Mouse (Mus musculus): ENCODE measurements around the gene Plekhh2.

The Plekhh2 gene

GRCm38 (mm10) chr17:84645119-84645518 is 133.4 kb downstream of the Plekhh2 start:
- no peak for DNase-seq (ENCODE audit: low spot score)

DNA sequence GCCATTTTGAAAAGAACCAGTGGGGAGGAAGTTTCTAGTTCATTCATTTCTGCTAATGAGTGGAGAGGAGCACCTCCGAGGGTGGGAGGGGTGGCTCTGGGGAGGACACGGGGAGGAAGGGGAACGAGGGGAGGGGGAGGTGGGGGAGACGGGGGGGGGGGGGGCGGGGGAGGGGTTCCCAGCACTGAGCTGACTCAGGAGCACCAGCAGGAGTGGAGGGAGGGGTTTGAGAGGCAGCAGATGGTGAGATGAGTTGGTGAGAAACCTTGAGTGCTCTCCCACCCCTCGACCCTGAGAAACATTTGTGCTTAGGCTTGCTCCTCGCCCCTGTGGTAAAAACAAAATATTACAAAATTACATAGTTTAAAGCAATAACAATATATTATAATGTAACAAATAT is 134.2 kb downstream of the Plekhh2 start:
- no peak for DNase-seq (ENCODE audit: low spot score)

DNA sequence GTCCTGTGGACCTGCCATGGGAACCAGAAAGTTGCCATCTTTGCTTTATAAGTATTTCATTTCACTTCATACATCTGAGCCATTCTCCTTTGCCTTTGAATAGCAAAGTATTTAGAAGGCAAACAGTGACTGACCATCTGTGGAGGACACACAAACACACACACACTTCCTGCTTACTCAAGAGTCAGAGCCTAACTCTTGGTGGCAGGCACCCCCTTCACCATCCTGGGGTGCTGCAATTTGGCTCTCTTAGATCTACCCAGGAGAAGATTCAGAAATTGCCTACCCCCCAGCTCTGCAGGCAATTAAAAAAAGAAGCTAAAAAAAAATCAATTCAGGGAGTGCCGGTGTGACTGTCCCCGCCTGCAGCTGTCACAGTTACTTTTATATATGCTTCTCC is 134.8 kb downstream of the Plekhh2 start:
- no peak for DNase-seq (ENCODE audit: low spot score)

DNA sequence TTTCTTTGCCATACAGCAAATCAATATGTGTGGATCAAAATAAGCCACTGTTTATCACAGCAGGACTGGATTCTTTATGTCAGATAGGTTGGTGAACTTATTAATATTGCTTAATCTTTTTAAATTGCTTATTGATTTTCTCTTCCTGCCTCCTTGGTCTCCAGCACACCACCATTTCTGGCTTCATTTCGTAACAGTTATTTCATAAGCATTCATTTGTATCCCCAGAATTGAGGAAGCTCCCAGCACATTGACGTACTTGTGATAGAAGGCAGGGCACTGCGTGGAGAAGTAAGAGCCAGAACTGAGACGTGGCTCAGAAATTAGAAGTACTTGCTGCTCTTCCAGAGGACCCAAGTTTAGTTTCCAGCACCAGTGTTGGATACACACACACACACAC is 135.9 kb downstream of the Plekhh2 start:
- DNase-seq (ENCODE audit: low spot score) = no peak

DNA sequence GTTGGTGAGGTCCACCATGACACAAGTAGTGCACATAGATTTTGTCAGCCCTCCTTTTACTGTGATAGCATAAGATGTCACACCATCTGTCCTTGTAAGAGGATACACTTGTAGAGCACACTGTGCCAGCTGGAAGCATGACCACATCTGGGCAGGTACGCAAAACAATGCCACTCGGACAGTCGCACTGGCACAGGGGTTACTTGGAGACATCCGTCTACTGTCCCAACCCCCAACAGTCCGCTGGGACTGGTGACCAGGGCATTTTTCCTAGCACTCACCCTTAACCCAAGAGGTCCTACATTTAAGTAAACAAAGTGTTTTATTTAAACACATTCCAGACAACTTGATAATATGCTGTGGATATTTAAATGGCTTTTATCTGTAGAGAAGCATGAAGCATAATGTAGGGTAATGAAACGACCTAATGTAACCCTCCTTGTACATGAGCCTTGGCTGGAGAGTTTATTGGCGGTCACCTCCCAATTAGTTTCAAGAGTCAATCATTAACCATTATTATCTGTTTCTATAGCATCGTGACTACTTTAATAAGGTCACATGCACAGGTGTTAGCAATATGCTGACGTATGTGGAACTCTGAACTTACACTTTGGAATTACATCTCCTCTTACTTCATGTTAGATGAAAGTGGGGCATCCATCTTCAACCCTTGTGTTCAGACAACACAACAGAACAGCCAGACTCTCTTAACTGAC is 138.8 kb downstream of the Plekhh2 start:
- no peak for DNase-seq (ENCODE audit: low spot score)

DNA sequence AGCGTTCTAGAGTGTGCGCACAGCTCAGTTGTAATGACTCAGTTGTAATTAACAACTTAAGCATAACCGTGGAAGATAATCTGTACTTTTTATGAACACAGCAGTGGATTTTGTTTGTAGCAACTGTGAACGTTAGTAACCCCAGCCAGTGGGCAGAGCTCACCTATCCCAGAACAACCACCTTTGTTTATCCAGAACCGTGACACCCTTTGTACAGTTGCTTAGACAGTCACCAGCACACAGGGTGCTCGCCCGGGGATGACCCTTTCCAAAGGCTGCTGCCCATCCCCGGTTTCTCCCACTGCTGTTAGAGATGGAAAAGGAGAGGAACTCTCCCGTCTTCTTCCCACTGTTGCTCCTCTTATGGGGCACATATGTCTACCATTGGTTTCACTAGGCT is 141.8 kb downstream of the Plekhh2 start:
- DNase-seq (ENCODE audit: low spot score) = no peak

GRCm38 (mm10) chr17:84656205-84656604 is 144.5 kb downstream of the Plekhh2 start:
- DNase-seq (ENCODE audit: low spot score) = no peak

DNA sequence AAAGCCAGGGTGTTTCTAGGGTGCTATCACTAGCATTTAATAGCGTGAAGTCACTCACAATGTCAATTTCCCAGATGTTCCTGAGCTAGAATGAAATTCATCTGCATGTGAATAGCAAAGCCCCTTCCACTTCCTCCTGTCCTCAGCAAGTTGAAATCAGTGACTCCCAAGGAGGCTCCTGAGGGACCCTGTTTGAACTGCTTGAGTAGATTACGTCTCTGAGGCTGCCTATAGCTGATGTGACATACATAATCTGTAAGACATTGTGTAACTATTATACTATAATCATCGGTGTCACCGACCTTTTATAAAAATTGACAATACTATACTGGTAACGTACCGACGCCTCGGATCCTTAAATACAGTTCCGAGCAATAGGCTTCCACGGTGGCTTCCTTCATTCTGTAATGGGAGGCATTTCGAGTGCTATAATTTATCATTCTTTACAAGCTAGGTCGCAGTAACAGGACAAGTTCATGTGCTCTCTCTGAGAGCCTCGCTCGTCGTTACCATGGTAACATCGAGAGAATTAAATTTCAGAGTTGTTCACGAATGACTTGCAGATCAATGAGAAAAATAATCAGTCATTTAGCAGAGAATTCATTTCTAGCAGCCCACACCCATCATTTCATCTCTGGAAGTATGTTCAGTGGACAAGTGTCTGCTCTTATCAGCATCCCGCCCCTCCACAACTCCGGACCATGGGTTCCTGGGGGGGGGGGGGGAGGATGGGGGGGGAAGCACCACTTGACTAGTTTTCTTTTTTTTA is 145.1 kb downstream of the Plekhh2 start:
- DNase-seq (ENCODE audit: low spot score) = no peak

GRCm38 (mm10) chr17:84657422-84657732 is 145.7 kb downstream of the Plekhh2 start:
- no peak for DNase-seq (ENCODE audit: low spot score)

DNA sequence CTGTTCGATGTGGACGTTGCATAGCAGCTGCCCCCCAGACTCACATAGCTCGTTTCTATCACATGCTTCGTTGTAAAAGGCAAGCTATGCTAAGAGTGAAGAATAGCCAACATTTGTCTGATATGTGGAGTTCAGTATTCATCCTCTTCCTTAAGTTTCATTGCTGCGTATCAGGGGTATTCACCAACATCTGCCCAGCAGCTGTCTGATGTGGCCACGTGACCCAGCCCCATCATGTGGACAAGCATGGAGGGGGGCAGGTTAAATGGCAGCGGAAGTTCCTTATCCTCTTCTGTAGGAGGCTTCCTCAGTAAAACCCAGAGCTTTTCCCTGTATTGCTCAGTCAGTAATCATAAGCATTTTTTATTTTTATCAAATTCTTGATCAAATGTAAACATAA is 146.1 kb downstream of the Plekhh2 start:
- DNase-seq (ENCODE audit: low spot score) = no peak

- no peak for DNase-seq (ENCODE audit: low spot score)
These were observed 146.5 kb downstream of the Plekhh2 start for GRCm38 (mm10) chr17:84658195-84658594.

DNA sequence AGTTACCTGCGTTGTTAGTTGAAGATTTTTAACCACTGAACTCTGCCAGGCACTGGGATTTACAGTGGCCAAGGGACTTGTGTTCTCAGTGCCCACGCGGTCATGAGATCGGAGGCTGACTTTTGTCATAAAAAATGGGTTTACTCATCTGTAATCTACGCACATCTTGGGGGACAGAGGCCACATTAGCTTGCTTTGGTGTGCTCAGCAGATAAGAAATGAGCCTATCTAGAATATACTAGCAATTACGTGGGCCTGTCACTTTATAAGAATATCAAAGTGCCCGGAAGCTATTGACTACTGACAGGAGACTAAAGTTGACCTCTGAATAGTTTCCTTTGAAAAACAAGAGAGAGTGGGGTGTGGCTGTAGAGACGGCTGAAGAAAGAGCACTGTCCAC is 147.3 kb downstream of the Plekhh2 start:
- no peak for DNase-seq (ENCODE audit: low spot score)

DNA sequence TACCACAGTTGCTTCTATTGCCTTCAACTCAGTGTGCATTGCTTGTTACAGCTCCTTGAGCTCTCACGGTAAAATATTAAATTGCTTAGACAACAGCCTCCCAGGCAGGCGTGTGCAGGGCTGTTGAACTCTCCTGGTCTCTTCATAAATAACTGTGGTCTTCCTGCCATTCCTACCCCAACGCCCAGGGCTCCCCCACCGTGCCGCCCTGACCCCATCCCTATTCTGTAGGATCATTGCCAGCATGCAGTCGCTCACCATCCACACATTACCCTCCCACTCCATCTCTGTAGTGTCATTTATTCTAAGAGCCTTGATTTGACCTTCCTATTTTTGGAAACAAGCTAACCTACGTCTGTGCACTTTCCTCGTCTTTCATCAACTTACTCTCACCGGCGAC is 153.4 kb downstream of the Plekhh2 start:
- no peak for DNase-seq (ENCODE audit: low spot score)

GRCm38 (mm10) chr17:84665691-84666090 is 154.0 kb downstream of the Plekhh2 start:
- no peak for DNase-seq (ENCODE audit: low spot score)

DNA sequence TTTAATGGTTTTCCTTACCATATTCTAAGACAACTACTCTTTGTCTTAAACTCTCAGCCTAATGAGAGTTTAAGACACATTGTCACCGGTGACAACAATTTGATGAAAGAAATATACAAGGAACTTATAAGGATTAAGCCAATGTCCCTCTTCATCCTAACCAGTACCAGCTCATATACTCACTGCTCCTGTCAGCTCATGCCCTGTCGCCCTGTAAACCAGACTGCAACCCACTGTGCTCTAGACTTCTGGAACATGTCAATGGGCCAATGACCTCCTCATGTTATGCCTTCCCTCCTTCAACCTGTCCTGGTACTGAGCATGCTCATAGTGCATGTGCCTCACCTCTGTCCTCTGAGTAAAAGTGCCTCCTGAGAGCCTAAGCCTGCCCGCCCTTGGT is 156.2 kb downstream of the Plekhh2 start:
- DNase-seq (ENCODE audit: low spot score) = no peak

Data from layer of hippocampus, adult 11-12 months (tissue).